Mouse (Mus musculus) bone marrow, adult 2 months (tissue): Measurements from ENCODE around the gene Kazald1.

Source experiments
- CTCF ChIP-seq: fragments of 200-500 bp; IDR thresholded peaks from 2 replicates; pipeline ENCODE4 v1.5.1; 2011; ENCODE audit warnings: low read length, control low read depth; ENCODE audit not compliant: control insufficient read depth, insufficient read depth
- POLR2A ChIP-seq: fragments of 200-500 bp; IDR thresholded peaks from 2 replicates; pipeline ENCODE4 v1.6.1; 2011; ENCODE audit warnings: low read depth, mild to moderate bottlenecking, control low read depth, low read length, borderline replicate concordance; ENCODE audit not compliant: control insufficient read depth

- TF ChIP-seq CTCF, result no peak
- no peak for TF ChIP-seq POLR2A
Measured at GRCm38 (mm10) chr19:45113791-45114460, 38.9 kb downstream of the Kazald1 start.
